Mouse (Mus musculus) ES-E14 (cell line): ENCODE results near the gene Hspa14. TPM values are rescaled to one million over a fixed set of nuclear protein-coding genes. Genes with fewer than 3 reads are reported as not detected.

Experiments
- DNase-seq: peaks from one replicate; pipeline ENCODE4 v3.0.0-alpha.2; 2013; ENCODE audit warnings: low read depth, low spot score
- H3K27ac ChIP-seq: 2 replicates; pipeline ENCODE4 v1.5.1; 2012; ENCODE audit warnings: low read depth, mild to moderate bottlenecking, low read length, moderate library complexity, mixed read lengths; ENCODE audit not compliant: poor library complexity, insufficient read depth, severe bottlenecking
- H3K36me3 ChIP-seq: 2 replicates; pipeline ENCODE4 v1.6.1; 2012; ENCODE audit warnings: mild to moderate bottlenecking, low read length, moderate library complexity, mixed read lengths; ENCODE audit not compliant: control insufficient read depth, poor library complexity, insufficient read depth, severe bottlenecking
- H3K4me1 ChIP-seq, 2 experiments: fragments of 150-350 bp in 1 of 2; sonication (generic) in 1 of 2; 2 replicates each; pipeline ENCODE4 v1.6.1; 2012; ENCODE audit warnings: low read length in 2 of 2, mild to moderate bottlenecking in 1 of 2, mixed read lengths in 1 of 2; ENCODE audit not compliant: control insufficient read depth in 2 of 2, insufficient read depth in 2 of 2, poor library complexity in 1 of 2
- H3K4me3 ChIP-seq, 2 experiments: fragments of 150-350 bp in 1 of 2; sonication (generic) in 1 of 2; 2 replicates each; pipeline ENCODE4 v1.5.1; 2012; ENCODE audit warnings: low read length in 2 of 2, low read depth in 1 of 2, mild to moderate bottlenecking in 1 of 2, mixed read lengths in 1 of 2; ENCODE audit not compliant: insufficient read depth in 1 of 2, poor library complexity in 1 of 2, severe bottlenecking in 1 of 2
- H3K9ac ChIP-seq: 2 replicates; pipeline ENCODE4 v1.6.1; 2012; ENCODE audit warnings: low read depth, mild to moderate bottlenecking, low read length, mixed read lengths; ENCODE audit not compliant: poor library complexity, insufficient read depth, severe bottlenecking
- H3K9me3 ChIP-seq: fragments of 150-350 bp; sonication (generic); 2 replicates; pipeline ENCODE4 v1.6.1; 2012; ENCODE audit warnings: low read depth, mild to moderate bottlenecking, low read length; ENCODE audit not compliant: control insufficient read depth, insufficient read depth
- CHD2 ChIP-seq: IDR thresholded peaks from 2 replicates; pipeline ENCODE4 v1.6.1; 2014; ENCODE audit warnings: mild to moderate bottlenecking, low read depth, low read length, inconsistent platforms
- HCFC1 ChIP-seq: IDR thresholded peaks from 2 replicates; pipeline ENCODE4 v1.6.1; 2012; ENCODE audit warnings: low read length, inconsistent platforms, borderline replicate concordance; ENCODE audit not compliant: insufficient read depth
- MAFK ChIP-seq: IDR thresholded peaks from 2 replicates; pipeline ENCODE4 v1.6.1; 2014; ENCODE audit warnings: mild to moderate bottlenecking, low read depth, low read length, inconsistent platforms; ENCODE audit not compliant: insufficient read depth
- ZC3H11A ChIP-seq: IDR thresholded peaks from 2 replicates; pipeline ENCODE4 v1.6.1; 2012; ENCODE audit warnings: low read depth, mild to moderate bottlenecking, inconsistent platforms, low read length, borderline replicate concordance
- ZNF384 ChIP-seq: IDR thresholded peaks from 2 replicates; pipeline ENCODE4 v1.6.1; 2012; ENCODE audit warnings: low read depth, low read length, inconsistent platforms
- in situ Hi-C, 2 experiments: fragments of 600-800 bp; cut with MboI; formaldehyde crosslinking; loops; one replicate each; pipeline ENCODE4 v1.15.1; 2025; ENCODE audit warnings: low sequenced_read_pairs in 2 of 2, inconsistent platforms in 1 of 2; ENCODE audit not compliant: unreplicated experiment in 2 of 2
- total RNA-seq: library from RNA; depleted of rRNA; stranded (reverse); fragments of 300-350 nt; gene quantifications from 2 replicates; pipeline ENCODE4 v1.2.3, GENCODE M21; 2012

Gene Hspa14
- total RNA-seq, 1 experiment = 149 TPM

- H3K4me1 ChIP-seq = no peaks in the 10 kb centered on the region
- in situ Hi-C loops = no loop called here
- no peak overlapping the region for H3K27ac ChIP-seq
- H3K9me3 ChIP-seq = no peaks in the 10 kb centered on the region
- no peaks in the 10 kb centered on the region for H3K36me3 ChIP-seq
- no peak overlapping the region for H3K9ac ChIP-seq
- no peak for DNase-seq
- TF ChIP-seq CHD2 (no peak), ZC3H11A (no peak), MAFK (no peak), HCFC1 (no peak), ZNF384 (no peak)
- no peak overlapping the region for H3K4me3 ChIP-seq
Measured at GRCm38 (mm10) chr2:3526288-3526687, 13.7 kb upstream of the Hspa14 start.

GRCm38 (mm10) chr2:3522558-3522957 is 9.9 kb upstream of the Hspa14 start:
- H3K9ac ChIP-seq = no peak overlapping the region
- H3K4me1 ChIP-seq = no peaks in the 10 kb centered on the region
- H3K9me3 ChIP-seq = no peaks in the 10 kb centered on the region
- in situ Hi-C loops = no loop called here
- no peak overlapping the region for H3K27ac ChIP-seq
- H3K4me3 ChIP-seq = no peak overlapping the region
- no peak for DNase-seq
- H3K36me3 ChIP-seq = no peaks in the 10 kb centered on the region
- no peak for TF ChIP-seq HCFC1
- no peak for TF ChIP-seq ZC3H11A
- TF ChIP-seq ZNF384 = no peak
- no peak for TF ChIP-seq MAFK
- TF ChIP-seq CHD2 = no peak

- no peak for TF ChIP-seq ZNF384
- no peak for TF ChIP-seq CHD2
- no peak for TF ChIP-seq MAFK
- no peak for TF ChIP-seq HCFC1
- no peak for TF ChIP-seq ZC3H11A
- H3K9me3 ChIP-seq = no peaks in the 10 kb centered on the region
- DNase-seq = peak; percentile 22
- peaks cover 20% of the 10 kb centered on the region for H3K36me3 ChIP-seq
- H3K4me3 ChIP-seq = peak overlapping the region; percentile 85 to 96
- H3K4me1 ChIP-seq = peaks cover 2 to 4% of the 10 kb centered on the region in 2 experiments; a peak in 1 of 4 replicates
- peak overlapping the region; percentile 28; the same call in 1 of the 2 replicates for H3K27ac ChIP-seq
- H3K9ac ChIP-seq = peak overlapping the region; percentile 90
- in situ Hi-C loops = no loop called here
Measured at GRCm38 (mm10) chr2:3512076-3512475, 538 bp downstream of the Hspa14 start.

- H3K9ac ChIP-seq = no peak overlapping the region
- H3K4me1 ChIP-seq = 0 out of 4 replicates have a peak, but pooled peaks cover 0 to 1% of the 10 kb centered on the region in 2 experiments
- H3K9me3 ChIP-seq = no peaks in the 10 kb centered on the region
- in situ Hi-C loops = no loop called here
- DNase-seq = no peak
- no peak for TF ChIP-seq ZC3H11A
- no peak for TF ChIP-seq MAFK
- TF ChIP-seq CHD2 = no peak
- TF ChIP-seq HCFC1 = no peak
- no peak for TF ChIP-seq ZNF384
- H3K36me3 ChIP-seq = peaks cover 35% of the 10 kb centered on the region
- no peak overlapping the region for H3K4me3 ChIP-seq
- no peak overlapping the region for H3K27ac ChIP-seq
Measured at GRCm38 (mm10) chr2:3500886-3501285, 11.7 kb downstream of the Hspa14 start.

- TF ChIP-seq HCFC1 = no peak
- no peak for TF ChIP-seq MAFK
- TF ChIP-seq CHD2 = no peak
- no peak for TF ChIP-seq ZC3H11A
- TF ChIP-seq ZNF384 = no peak
- DNase-seq = no peak
- Histone ChIP-seq H3K27ac (no peak overlapping the region), H3K4me3 (no peak overlapping the region), H3K4me1 (no peaks in the 10 kb centered on the region), H3K9ac (no peak overlapping the region), H3K36me3 (peaks cover 33% of the 10 kb centered on the region), H3K9me3 (no peaks in the 10 kb centered on the region)
- in situ Hi-C loops = no loop called here
Measured at GRCm38 (mm10) chr2:3499543-3499942, 13.1 kb downstream of the Hspa14 start.
